Mouse (Mus musculus) left cerebral cortex, postnatal 14 days (tissue): Measurements from ENCODE around the gene Gm10184. TPM values are rescaled to one million over a fixed set of nuclear protein-coding genes. Genes with fewer than 3 reads are reported as not detected.
"Not testable (repeated sequence)": the region's sequence is repeated elsewhere in the genome, so short reads cannot be mapped to it uniquely, and the experiment has no call there.

Source experiments
- DNase-seq, 2 experiments: peaks; one replicate each; pipeline ENCODE4 v3.0.0; 2021 to 2022; ENCODE audit warnings: low spot score in 2 of 2, mixed read lengths in 1 of 2
- intact Hi-C: fragments of 180-260 bp; cut with DNase I; formaldehyde crosslinking; loops from one replicate; pipeline ENCODE4 v1.15.1; 2025
- long read RNA-seq, 2 experiments: library from polyadenylated mRNA; stranded (forward); transcript quantifications; one replicate each; pipeline ENCODE4 v2.0.0; 2021
- total RNA-seq, 2 experiments: library from RNA; stranded (reverse); gene quantifications; 2 replicates each; pipeline ENCODE4 v1.2.3; 2021

Gene Gm10184
- 10 to 100 TPM; 18.6 to 19.2 TPM for total RNA-seq
- long read RNA-seq, experiment 1 = 0 reads
- long read RNA-seq, experiment 2 = 0 reads

DNA sequence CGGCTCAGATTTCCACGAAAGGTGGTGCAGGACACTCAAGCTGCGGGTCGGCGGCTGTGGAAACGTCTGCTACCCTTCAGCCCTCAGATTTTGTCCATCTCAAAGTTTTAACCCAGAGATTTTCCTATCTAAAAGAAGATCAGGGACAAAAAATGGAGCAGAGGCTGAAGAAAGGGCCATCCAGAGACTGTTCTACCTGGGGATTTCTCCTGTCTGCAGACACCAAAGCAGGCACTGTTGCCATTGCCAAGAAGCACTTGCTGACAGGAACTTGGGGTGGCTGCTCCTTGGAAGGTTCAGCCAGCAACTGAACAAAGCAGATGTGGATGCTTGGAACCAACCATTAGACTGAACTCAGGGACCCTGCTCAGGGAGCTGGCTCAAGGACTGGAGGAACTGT is at the start of gene Gm10184:
TSS of gene Gm10184 (minus strand) at position 101 of the 400 bp plus-strand sequence.
- intact Hi-C loops = no loop called here
- DNase-seq = no peak

DNA sequence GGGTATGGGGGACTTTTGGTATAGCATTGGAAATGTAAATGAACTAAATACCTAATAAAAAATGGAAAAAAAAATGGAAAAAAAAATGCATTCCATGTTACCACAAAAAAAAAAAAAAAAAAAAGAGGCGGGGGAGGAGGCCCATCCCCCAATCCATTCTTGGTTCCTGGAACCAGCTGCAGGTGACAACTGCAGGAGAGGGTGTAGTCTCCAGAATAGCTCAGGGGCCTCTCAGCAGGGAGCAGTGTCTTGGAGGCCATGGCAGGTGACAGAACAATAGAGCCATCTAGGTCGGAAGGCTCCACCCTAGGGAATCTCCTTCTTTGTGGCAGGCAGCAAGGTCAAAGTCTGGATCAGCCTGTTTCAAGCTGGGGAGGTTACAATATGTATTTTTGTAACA is 23.7 kb upstream of the Gm10184 start:
- intact Hi-C loops = no loop called here
- DNase-seq = no peak

DNA sequence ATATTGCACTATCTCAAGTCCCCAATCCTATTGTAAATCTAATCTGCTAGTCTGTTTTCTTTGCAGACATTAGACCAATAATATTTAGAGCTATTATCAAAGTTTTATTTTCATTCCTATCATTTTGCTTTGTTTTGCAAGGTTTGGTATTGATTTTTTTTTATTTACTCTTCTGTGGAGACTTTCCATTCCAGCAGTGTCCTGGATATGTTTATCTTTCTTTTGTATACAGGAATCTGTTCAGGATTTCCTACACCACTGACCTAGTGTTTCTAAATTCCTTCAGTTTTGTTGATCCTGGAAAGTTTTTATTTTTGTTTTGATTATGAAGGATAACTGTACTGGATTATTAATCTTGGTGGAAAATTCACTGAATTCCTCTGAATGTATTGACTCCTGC is 2.6 kb downstream of the Gm10184 start:
- intact Hi-C loops = no loop called here
- no peak for DNase-seq

DNA sequence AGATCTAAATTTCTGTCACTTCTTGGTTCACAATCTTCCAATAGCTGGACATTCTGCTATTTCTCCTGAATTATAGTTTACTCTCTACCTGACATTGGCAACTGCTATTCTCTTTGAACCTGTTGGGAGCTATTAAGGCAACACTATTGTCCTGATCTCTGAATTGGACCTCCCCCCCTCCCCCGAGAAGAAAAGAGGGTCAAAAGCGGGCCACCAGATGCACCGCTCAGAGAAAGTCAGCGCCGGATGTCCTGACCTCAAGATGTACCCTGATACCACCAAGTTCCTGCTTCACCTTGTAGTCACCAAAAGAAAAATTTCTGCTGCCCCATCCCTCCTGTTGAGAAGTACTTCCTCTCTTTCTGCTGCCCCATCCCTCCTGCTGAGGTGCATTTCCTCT is 5.5 kb downstream of the Gm10184 start:
- DNase-seq, intact Hi-C loops: not testable (repeated sequence)

DNA sequence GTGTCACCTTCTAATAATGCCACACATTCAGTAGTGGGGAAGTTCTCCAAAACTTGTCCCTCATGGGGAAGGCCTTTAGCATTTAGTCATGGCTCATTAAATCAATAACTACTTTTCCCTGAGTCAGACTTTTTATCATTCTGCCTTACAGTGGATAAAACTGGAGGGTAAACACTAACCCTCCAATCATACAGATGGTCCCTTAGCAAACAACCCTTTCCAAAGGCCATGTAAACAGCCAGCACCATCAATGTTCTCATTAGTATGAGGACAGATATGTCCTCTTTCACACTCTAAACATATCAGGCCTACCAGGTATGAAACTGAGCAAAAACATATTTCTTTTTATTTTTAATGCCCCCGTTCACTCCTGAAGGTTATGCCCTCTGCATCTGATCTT is 7.5 kb downstream of the Gm10184 start:
- intact Hi-C loops = no loop called here
- no peak for DNase-seq

DNA sequence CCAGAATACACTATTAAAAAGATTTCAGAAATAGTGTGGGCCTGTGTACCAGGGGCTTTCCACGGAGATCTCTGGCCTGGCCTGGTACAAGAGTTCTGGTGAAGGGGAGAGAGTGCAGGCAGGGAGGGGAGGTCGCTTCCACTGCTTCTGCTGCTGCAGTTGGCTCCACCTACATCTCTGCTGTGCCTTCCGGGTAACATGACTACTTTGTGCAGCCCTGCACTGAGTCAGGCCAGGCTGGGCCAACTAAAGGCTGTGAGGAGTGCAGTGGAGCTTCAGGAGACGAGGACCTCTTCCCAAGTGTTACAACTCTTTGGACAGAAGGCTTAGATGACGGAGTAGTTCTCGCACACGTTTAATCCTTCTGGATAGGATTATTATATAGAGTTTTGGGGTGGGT is 9.6 kb downstream of the Gm10184 start:
- DNase-seq = no peak
- intact Hi-C loops = no loop called here

DNA sequence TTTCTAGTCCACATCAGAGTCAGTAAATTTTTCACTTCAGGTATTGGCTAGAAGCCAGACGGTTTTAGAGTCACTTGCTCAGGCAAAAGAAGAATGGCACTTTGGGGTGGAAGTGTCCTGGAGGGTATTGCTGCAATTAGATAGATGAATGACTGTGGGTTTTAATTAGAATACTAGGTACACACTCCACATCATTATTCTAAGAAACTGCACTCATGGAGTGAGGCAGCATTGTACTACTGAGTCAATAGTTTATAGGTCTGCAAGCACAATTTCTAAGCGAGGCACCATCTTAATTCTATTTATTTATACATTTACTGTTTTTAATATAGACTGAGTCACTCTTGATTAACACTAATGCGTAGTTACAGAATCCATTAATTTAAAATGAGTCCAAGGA is 10.4 kb downstream of the Gm10184 start:
- no peak for DNase-seq
- intact Hi-C loops = no loop called here

DNA sequence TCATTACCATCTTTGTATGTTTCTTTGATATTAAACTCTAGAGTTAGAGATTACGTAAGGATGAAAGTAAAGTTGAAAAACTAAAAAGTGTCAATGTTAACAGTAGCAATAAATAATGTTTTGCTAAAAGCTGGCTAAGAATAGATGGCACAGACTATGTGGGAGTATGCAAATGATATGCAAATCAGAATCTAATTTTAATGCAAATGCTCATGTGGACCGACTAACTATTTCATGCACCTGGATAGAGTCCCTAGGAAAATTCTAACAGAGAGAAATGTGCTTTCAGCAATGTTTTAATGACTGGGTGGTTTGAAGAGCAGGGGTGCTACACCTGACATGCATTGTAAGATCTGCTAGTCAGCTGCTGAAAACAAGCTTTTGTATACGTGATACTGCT is 45.3 kb downstream of the Gm10184 start:
- intact Hi-C loops = no loop called here
- DNase-seq = peak in 1 of 2 experiments; percentile 21
